Mouse (Mus musculus) liver, embryonic 14.5 days (tissue): Measurements from ENCODE around the gene Nsmce4a. TPM values are rescaled to one million over a fixed set of nuclear protein-coding genes. Genes with fewer than 3 reads are reported as not detected.
A peak's percentile ranks its signal among the peaks of the same experiment; 100 is the strongest.

Experiments used
- ATAC-seq: fragments of 200-750 bp; cut with Nextera tagmentation; 2 replicates; pipeline ENCODE4 v1.8.0; 2017; ENCODE audit warnings: moderate number of reproducible peaks, mild to moderate bottlenecking, moderate library complexity; ENCODE audit not compliant: insufficient read depth
- DNase-seq, 3 experiments: peaks; one replicate each; pipeline ENCODE4 v3.0.0-alpha.2; 2012 to 2013; ENCODE audit warnings: low read depth in 3 of 3, low spot score in 3 of 3
- H3K27ac ChIP-seq: fragments of 300-500 bp; sonication (generic); 2 replicates; pipeline ENCODE4 v1.5.1; 2014; ENCODE audit warnings: moderate library complexity, mild to moderate bottlenecking, control low read depth, inconsistent platforms
- H3K27me3 ChIP-seq: fragments of 300-500 bp; sonication (generic); 2 replicates; pipeline ENCODE4 v1.6.1; 2014; ENCODE audit warnings: mild to moderate bottlenecking, low read length, moderate library complexity; ENCODE audit not compliant: control insufficient read depth, insufficient read depth
- H3K36me3 ChIP-seq: fragments of 300-500 bp; sonication (generic); replicated peaks from 2 replicates; pipeline ENCODE4 v1.6.1; 2014; ENCODE audit warnings: low read depth; ENCODE audit not compliant: control insufficient read depth, insufficient read depth
- H3K4me1 ChIP-seq, 2 experiments: fragments of 200-500 bp in 1 of 2; fragments of 300-500 bp in 1 of 2; sonication (generic) in 1 of 2; replicated peaks; 2 replicates each; pipeline ENCODE4 v1.6.1; 2012 to 2014; ENCODE audit warnings: antibody characterized with exemption in 1 of 2, inconsistent platforms in 1 of 2, low read length in 1 of 2; ENCODE audit not compliant: control insufficient read depth in 2 of 2, insufficient read depth in 2 of 2
- H3K4me2 ChIP-seq: fragments of 300-500 bp; sonication (generic); 2 replicates; pipeline ENCODE4 v1.6.1; 2014; ENCODE audit warnings: low read depth, mild to moderate bottlenecking, control low read depth, moderate library complexity
- H3K4me3 ChIP-seq, 2 experiments: fragments of 200-500 bp in 1 of 2; fragments of 300-500 bp in 1 of 2; sonication (generic) in 1 of 2; 2 replicates each; pipeline ENCODE4 v1.5.1; 2012 to 2014; ENCODE audit warnings: low read depth in 2 of 2, low read length in 2 of 2, mild to moderate bottlenecking in 2 of 2, control low read depth in 1 of 2, inconsistent platforms in 1 of 2, moderate library complexity in 1 of 2; ENCODE audit not compliant: insufficient read depth in 1 of 2
- H3K9ac ChIP-seq: fragments of 300-500 bp; sonication (generic); replicated peaks from 2 replicates; pipeline ENCODE4 v1.6.1; 2014; ENCODE audit warnings: mild to moderate bottlenecking, control low read depth, moderate library complexity
- H3K9me3 ChIP-seq: fragments of 300-500 bp; sonication (generic); 2 replicates; pipeline ENCODE4 v1.6.1; 2016; ENCODE audit warnings: low read length, mixed read lengths; ENCODE audit not compliant: control insufficient read depth
- CTCF ChIP-seq: IDR thresholded peaks from 2 replicates; pipeline ENCODE4 v1.5.1; 2016; ENCODE audit warnings: antibody characterized with exemption, low read depth, control low read depth
- EP300 ChIP-seq: IDR thresholded peaks from 2 replicates; pipeline ENCODE4 v1.6.1; 2016; ENCODE audit warnings: antibody characterized with exemption, low read depth
- whole genome bisulfite sequencing: fragments of 180-500 bp; shearing (Covaris S2); extraction: QIAGEN DNeasy Blood & Tissue Kit; methylation state at CpG from one replicate; pipeline ENCODE4 v1.1.7; 2014; ENCODE audit not compliant: insufficient replicate concordance; 5-methylcytosine and 5-hydroxymethylcytosine counted together
- polyA plus RNA-seq, 2 experiments: library from polyadenylated mRNA; depleted of rRNA in 1 of 2; stranded (reverse) in 1 of 2; unstranded in 1 of 2; fragments of >200 nt; fragmentation: Nextera tagmentation in 1 of 2; extraction: Ambion mirVana in 1 of 2; gene quantifications; 2 replicates each; pipeline versions ENCODE4 v1.2.1 to v1.2.3; 2012 to 2014

The Nsmce4a gene
- polyA plus RNA-seq, 2 experiments: 53.2 to 115 TPM

DNA sequence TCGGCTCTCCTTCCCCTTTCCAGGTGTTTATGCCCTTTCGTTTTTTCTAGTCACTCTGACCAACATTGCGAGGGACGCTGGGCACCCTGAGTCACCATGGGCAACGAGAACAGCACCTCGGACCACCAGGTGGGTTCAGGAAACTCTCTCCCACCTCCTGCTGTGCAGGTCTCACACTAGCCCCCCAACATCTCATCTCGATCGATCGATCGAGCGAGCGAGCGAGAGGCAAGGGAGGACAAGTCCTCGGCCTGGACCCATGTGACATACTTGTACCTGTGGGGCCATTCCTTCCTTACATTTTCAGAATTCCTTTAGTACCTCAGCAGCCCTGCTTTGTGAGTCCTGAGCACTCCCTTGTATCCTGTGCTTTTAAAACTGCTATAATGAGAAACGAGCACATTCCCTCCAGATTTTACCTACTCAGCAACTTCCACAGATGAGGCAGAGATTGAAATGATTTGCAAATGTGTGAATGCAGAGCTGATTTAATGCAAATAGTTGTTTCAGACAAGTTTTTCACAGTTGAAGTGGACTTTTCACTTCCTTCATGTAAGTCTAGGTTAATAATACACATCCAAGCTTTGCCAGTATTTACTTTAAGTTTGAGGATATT lies 4.6 kb upstream of the Nsmce4a start, which contains the start of gene Tacc2:
Gene Tacc2, plus strand, starts transcription at position 51 of the 616 bp plus-strand sequence.
- peak within 1 kb of the TSS; percentile 50 for H3K4me2 ChIP-seq
- H3K4me3 ChIP-seq: peak within 1 kb of the TSS; percentile 22 to 28; a peak in 3 of 4 replicates
- H3K9ac ChIP-seq: no peak within 1 kb of the TSS
- 28% methylated on average over 15 of the region's 15 CpGs for WGBS
- no peaks in the 10 kb centered on the region for H3K36me3 ChIP-seq
- no peaks in the 10 kb centered on the region for H3K9me3 ChIP-seq
- H3K27me3 ChIP-seq: no peaks in the 10 kb centered on the region
- no peak within 1 kb of the TSS for H3K27ac ChIP-seq
- peaks cover 0 to 4% of the 10 kb centered on the region in 2 experiments; a peak in 2 of 4 replicates for H3K4me1 ChIP-seq
- ATAC-seq (no peak), DNase-seq (no peak)
- TF ChIP-seq EP300 (no peak), CTCF (no peak)

DNA sequence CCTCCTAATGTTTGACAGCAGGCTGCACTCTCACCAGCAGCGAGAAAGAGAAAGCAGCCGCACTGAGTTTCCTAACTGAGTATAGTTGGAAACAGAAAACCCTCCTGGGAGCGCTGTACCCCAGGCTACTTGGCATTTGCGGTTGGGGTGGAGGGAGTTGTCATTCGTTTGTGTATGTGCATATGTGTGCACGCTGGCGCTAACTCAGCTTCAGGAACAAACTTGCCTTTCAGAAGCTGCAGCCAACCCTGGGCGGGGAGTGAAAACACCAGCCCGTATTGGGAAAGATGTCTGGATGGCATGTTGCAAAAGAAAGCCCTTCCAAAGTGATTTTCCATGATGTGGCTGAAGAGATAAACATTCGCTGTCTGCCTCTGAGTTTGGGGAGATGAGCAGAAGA lies 4.1 kb upstream of the Nsmce4a start:
- Histone ChIP-seq H3K4me2 (peak overlapping the region; percentile 50), H3K9me3 (no peaks in the 10 kb centered on the region), H3K4me1 (peaks cover 0 to 4% of the 10 kb centered on the region in 2 experiments; a peak in 2 of 4 replicates), H3K4me3 (peak overlapping the region; percentile 22 to 28; a peak in 3 of 4 replicates), H3K9ac (no peak overlapping the region), H3K27me3 (no peaks in the 10 kb centered on the region), H3K27ac (no peak overlapping the region), H3K36me3 (no peaks in the 10 kb centered on the region)
- DNase-seq (no peak), ATAC-seq (no peak)
- 20% methylated on average over 10 of the region's 10 CpGs for WGBS
- no peak for TF ChIP-seq CTCF
- no peak for TF ChIP-seq EP300

DNA sequence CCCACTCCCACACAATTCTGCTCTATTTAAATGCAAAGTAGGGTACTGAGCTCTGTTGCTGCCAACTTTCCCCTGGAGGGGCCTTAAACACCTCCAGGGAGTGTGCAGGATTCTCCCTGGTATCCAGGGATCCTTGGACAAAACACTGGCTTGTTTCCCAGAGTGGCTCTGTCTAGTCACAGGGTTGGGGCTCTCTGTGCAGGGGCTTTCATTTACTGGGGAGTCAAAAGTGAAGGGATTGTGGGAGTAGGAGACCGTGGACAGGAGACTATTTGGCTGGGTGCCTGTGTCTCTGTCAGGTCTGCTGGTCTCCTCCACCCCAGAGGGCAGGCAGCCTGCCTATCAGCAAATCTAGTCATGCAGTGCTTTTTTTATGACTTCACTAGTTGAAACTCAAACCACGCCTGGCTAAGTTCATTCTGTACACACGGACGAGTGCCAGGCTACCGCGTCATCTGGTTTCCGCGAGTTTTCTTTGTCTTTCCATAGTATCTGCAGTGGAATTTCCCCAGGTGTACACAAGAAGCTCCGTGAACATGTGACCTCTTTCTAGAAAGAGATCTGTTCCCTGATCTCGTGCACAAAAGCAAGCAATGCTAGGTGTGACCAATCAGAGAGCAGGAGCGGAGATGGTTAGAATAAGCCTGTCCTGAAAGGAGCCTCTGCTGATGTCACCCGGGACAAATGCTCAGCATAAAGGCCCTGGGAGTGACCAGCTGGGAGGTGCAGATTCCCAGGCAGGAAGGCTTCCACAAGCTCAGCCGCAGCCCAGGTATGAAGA lies 1.5 kb upstream of the Nsmce4a start:
- H3K27ac ChIP-seq: no peak overlapping the region
- no peak for DNase-seq
- TF ChIP-seq EP300 (no peak), CTCF (no peak)
- no peaks in the 10 kb centered on the region for H3K9me3 ChIP-seq
- no peak overlapping the region for H3K4me3 ChIP-seq
- H3K4me2 ChIP-seq: no peak overlapping the region
- H3K27me3 ChIP-seq: no peaks in the 10 kb centered on the region
- 59% methylated on average over 13 of the region's 13 CpGs for WGBS
- H3K36me3 ChIP-seq: no peaks in the 10 kb centered on the region
- H3K9ac ChIP-seq: no peak overlapping the region
- no peak for ATAC-seq
- H3K4me1 ChIP-seq: peaks cover 0 to 4% of the 10 kb centered on the region in 2 experiments; a peak in 2 of 4 replicates

DNA sequence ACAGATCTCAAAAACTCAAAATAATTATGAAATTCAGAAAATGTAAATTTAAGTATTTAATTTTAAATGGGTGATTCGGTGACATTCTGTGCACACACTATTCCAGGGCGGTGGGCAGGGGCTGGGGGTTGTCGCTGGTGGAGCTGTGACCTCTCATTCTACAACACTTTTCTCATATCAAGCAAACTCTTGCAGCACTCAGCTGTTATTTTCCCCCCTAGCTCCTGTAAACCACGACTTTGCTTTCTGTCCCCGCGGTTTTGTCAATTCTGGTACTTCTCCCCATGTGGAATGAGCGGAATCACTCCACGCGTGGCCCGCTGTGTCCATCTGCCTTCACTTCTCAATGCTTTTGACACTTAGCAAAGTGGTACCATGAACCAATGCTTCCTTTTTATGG lies 828 bp upstream of the Nsmce4a start:
- H3K4me2 ChIP-seq: no peak overlapping the region
- no peak overlapping the region for H3K4me3 ChIP-seq
- no peak for TF ChIP-seq EP300
- TF ChIP-seq CTCF: no peak
- no peaks in the 10 kb centered on the region for H3K9me3 ChIP-seq
- 77% methylated on average over 10 of the region's 10 CpGs for WGBS
- no peak for DNase-seq
- no peak overlapping the region for H3K27ac ChIP-seq
- no peaks in the 10 kb centered on the region for H3K27me3 ChIP-seq
- H3K9ac ChIP-seq: no peak overlapping the region
- peaks cover 0 to 4% of the 10 kb centered on the region in 2 experiments; a peak in 2 of 4 replicates for H3K4me1 ChIP-seq
- ATAC-seq: no peak
- H3K36me3 ChIP-seq: no peaks in the 10 kb centered on the region

- ATAC-seq: no peak
- H3K4me1 ChIP-seq: no peaks in the 10 kb centered on the region; a peak in 2 of 4 replicates
- TF ChIP-seq CTCF: no peak
- TF ChIP-seq EP300: no peak
- H3K9me3 ChIP-seq: no peaks in the 10 kb centered on the region
- no peaks in the 10 kb centered on the region for H3K27me3 ChIP-seq
- H3K27ac ChIP-seq: no peak overlapping the region
- 67% methylated on average over 7 of the region's 7 CpGs for WGBS
- no peak overlapping the region for H3K4me3 ChIP-seq
- H3K36me3 ChIP-seq: no peaks in the 10 kb centered on the region
- no peak for DNase-seq
- no peak overlapping the region for H3K4me2 ChIP-seq
- H3K9ac ChIP-seq: no peak overlapping the region
Observed at GRCm38 (mm10) chr7:130570472-130570871, 2.4 kb downstream of the Nsmce4a start.
